Mouse (Mus musculus) lung, embryonic 16.5 days (tissue): ENCODE measurements around the gene Crygs. TPM values are rescaled to one million over a fixed set of nuclear protein-coding genes. Genes with fewer than 3 reads are reported as not detected.
"Not testable (repeated sequence)": the region's sequence is repeated elsewhere in the genome, so short reads cannot be mapped to it uniquely, and the experiment has no call there.

Experiments
- ATAC-seq: fragments of 200-750 bp; cut with Nextera tagmentation; 2 replicates; pipeline ENCODE4 v1.8.0; 2017; ENCODE audit warnings: low read depth, mild to moderate bottlenecking, moderate library complexity
- H3K27ac ChIP-seq: fragments of 300-500 bp; sonication (generic); 2 replicates; pipeline ENCODE4 v1.5.1; 2014; ENCODE audit warnings: mild to moderate bottlenecking, control low read depth, low read length
- H3K27me3 ChIP-seq: fragments of 300-500 bp; sonication (generic); 2 replicates; pipeline ENCODE4 v1.6.1; 2014; ENCODE audit warnings: low read depth, low read length, mixed read lengths; ENCODE audit not compliant: control insufficient read depth, insufficient read depth
- H3K36me3 ChIP-seq: fragments of 300-500 bp; sonication (generic); 2 replicates; pipeline ENCODE4 v1.6.1; 2014; ENCODE audit warnings: low read length; ENCODE audit not compliant: control insufficient read depth, insufficient read depth
- H3K4me1 ChIP-seq: fragments of 300-500 bp; sonication (generic); replicated peaks from 2 replicates; pipeline ENCODE4 v1.6.1; 2014; ENCODE audit warnings: low read length, mixed read lengths; ENCODE audit not compliant: control insufficient read depth, insufficient read depth
- H3K4me2 ChIP-seq: fragments of 300-500 bp; sonication (generic); 2 replicates; pipeline ENCODE4 v1.6.1; 2014; ENCODE audit warnings: low read depth, low read length, control low read depth
- H3K4me3 ChIP-seq: fragments of 300-500 bp; sonication (generic); 2 replicates; pipeline ENCODE4 v1.5.1; 2014; ENCODE audit warnings: mild to moderate bottlenecking, low read length, control low read depth
- H3K9ac ChIP-seq: fragments of 300-500 bp; sonication (generic); 2 replicates; pipeline ENCODE4 v1.6.1; 2014; ENCODE audit warnings: low read length, control low read depth
- H3K9me3 ChIP-seq: fragments of 300-500 bp; sonication (generic); 2 replicates; pipeline ENCODE4 v1.6.1; 2016; ENCODE audit warnings: low read length; ENCODE audit not compliant: control insufficient read depth
- WGBS: fragments of 180-500 bp; shearing (Covaris S2); extraction: QIAGEN DNeasy Blood & Tissue Kit; methylation state at CpG from one replicate; pipeline ENCODE4 v1.1.7; 2014; 5-methylcytosine and 5-hydroxymethylcytosine counted together
- polyA plus RNA-seq: library from polyadenylated mRNA; unstranded; fragments of >200 nt; fragmentation: Nextera tagmentation; extraction: Ambion mirVana; gene quantifications from 2 replicates; pipeline ENCODE4 v1.2.1, GENCODE M21; 2015

Crygs gene
- polyA plus RNA-seq, 1 experiment from 2014 or later = not detected

GRCm38 (mm10) chr16:22797521-22797920, 13.9 kb downstream of the Crygs start:
- Histone ChIP-seq H3K4me1 (peaks cover 6% of the 10 kb centered on the region; the same call in 1 of the 2 replicates), H3K4me2 (no peak overlapping the region), H3K36me3 (no peaks in the 10 kb centered on the region), H3K4me3 (no peak overlapping the region), H3K27me3 (no peaks in the 10 kb centered on the region), H3K27ac (no peak overlapping the region), H3K9ac (no peak overlapping the region), H3K9me3 (no peaks in the 10 kb centered on the region)
- WGBS = 72% methylated on average over 5 of the region's 5 CpGs
- no peak for ATAC-seq

DNA sequence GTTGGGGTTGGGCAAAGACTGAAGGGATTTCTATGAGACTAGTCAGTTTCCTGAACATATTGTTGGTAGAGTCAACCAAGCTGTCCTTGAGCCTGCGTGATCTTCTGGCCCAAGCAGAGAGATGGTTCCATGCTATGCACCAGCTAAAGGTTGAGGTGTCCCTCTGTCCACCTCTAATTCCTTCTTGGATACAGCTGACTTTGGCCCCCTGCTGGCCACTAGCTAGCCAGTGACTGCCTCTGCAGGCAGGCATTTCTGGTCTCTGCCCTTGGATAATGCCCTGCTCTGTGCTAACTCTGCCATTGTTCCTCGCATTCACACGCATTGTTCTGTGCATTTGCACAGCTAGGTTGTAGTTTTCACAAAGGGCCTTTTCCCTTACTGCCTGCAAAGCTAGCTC, 15.9 kb downstream of the Crygs start:
- H3K36me3 ChIP-seq = no peaks in the 10 kb centered on the region
- H3K27ac ChIP-seq = no peak overlapping the region
- no peaks in the 10 kb centered on the region for H3K27me3 ChIP-seq
- H3K9me3 ChIP-seq = no peaks in the 10 kb centered on the region
- no peak overlapping the region for H3K9ac ChIP-seq
- no peak overlapping the region for H3K4me2 ChIP-seq
- ATAC-seq = no peak
- 83% methylated on average over 3 of the region's 3 CpGs for WGBS
- no peak overlapping the region for H3K4me3 ChIP-seq
- peaks cover 6% of the 10 kb centered on the region; the same call in 1 of the 2 replicates for H3K4me1 ChIP-seq

DNA sequence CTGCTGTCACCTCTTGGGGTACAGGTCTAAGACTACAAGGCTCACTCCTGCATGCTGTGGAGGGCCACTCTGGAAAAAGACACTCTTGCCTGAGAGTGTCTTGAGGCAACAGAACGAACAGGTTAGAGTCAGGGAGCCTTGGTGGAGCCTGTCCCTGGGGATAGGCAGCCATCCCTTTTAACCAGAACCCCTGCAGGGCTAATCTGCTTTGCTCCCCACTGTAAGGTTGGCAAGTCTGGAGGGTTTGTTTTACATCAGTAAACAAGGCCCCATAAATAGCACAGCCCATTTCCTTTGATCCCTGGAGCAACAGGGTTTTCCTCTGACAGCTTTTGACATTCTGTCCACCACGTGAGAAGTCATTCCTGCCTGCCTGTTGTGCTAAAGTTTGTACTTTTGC, 20.1 kb downstream of the Crygs start:
- no peak overlapping the region for H3K27ac ChIP-seq
- no peak overlapping the region for H3K4me2 ChIP-seq
- no peak overlapping the region for H3K4me3 ChIP-seq
- H3K27me3 ChIP-seq = no peaks in the 10 kb centered on the region
- H3K9ac ChIP-seq = no peak overlapping the region
- H3K4me1 ChIP-seq = peaks cover 5% of the 10 kb centered on the region
- H3K36me3 ChIP-seq = no peaks in the 10 kb centered on the region
- no peak for ATAC-seq
- H3K9me3 ChIP-seq = no peaks in the 10 kb centered on the region
- 23% methylated on average over 2 of the region's 2 CpGs for WGBS

GRCm38 (mm10) chr16:22789908-22790367, 21.4 kb downstream of the Crygs start:
- H3K4me3 ChIP-seq = no peak overlapping the region
- ATAC-seq = peak; percentile 34; the same call in 1 of the 2 replicates

DNA sequence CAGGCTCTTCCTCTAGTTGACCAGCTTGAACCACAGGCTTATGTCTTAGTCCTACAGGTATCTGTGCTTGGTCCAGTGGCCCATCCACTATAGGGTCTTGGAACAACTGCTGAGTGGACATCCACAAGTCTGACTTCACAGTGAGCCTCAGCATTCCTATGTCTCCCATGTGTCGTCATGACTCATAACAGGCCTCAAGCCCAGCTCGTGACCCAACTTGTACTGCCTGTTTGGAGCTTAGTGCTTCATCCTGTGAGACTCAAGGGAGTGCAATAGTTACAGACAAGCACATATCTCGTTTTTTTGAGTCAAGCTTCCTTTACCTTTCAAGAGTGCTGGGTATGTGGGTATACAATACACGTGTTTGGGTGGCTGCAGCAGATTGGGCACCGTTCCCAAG, 28.7 kb downstream of the Crygs start:
- Histone ChIP-seq H3K9ac (no peak overlapping the region), H3K4me1 (no peaks in the 10 kb centered on the region), H3K27me3 (no peaks in the 10 kb centered on the region), H3K27ac (no peak overlapping the region), H3K4me2 (no peak overlapping the region), H3K4me3 (no peak overlapping the region), H3K36me3 (no peaks in the 10 kb centered on the region), H3K9me3 (no peaks in the 10 kb centered on the region)
- no peak for ATAC-seq
- 71% methylated on average over 5 of the region's 5 CpGs for WGBS

More at GRCm38 (mm10) chr16:22789908-22790367, 21.4 kb downstream of the Crygs start:
- no peaks in the 10 kb centered on the region for H3K9me3 ChIP-seq
- H3K4me2 ChIP-seq = no peak overlapping the region
- H3K9ac ChIP-seq = no peak overlapping the region
- H3K4me1 ChIP-seq = peaks cover 5% of the 10 kb centered on the region
- no peak overlapping the region for H3K27ac ChIP-seq
- no peaks in the 10 kb centered on the region for H3K36me3 ChIP-seq
- H3K27me3 ChIP-seq = no peaks in the 10 kb centered on the region
- WGBS = 28% methylated on average over 10 of the region's 10 CpGs

- Histone ChIP-seq H3K27ac (no peak overlapping the region), H3K4me1 (no peaks in the 10 kb centered on the region), H3K4me3 (no peak overlapping the region), H3K4me2 (no peak overlapping the region), H3K27me3 (no peaks in the 10 kb centered on the region), H3K9me3 (no peaks in the 10 kb centered on the region), H3K9ac (no peak overlapping the region), H3K36me3 (no peaks in the 10 kb centered on the region)
- WGBS = 82% methylated on average over 3 of the region's 3 CpGs
- ATAC-seq = no peak
These were observed 32.0 kb downstream of the Crygs start for GRCm38 (mm10) chr16:22779228-22779835.

DNA sequence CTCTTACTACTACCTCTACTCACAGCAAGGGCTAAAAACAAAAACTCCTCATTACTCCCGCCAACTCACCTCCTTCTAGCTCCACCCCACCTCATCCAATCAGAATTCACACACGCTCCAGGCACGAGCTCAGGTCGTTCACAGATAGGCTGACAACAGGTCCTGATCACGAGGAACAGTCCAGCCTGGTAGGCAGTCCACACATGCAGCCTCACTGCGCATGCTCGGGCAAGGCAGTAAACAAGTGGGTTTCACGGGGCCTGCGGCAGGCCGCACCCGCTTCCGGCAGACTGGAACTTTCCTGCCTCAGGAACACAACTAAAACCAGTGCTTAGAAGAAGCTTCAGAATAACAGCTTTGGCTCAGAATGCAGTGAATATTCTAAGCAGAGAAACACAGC, 33.1 kb downstream of the Crygs start:
- not testable (repeated sequence) for H3K27ac ChIP-seq, H3K4me1 ChIP-seq, H3K9me3 ChIP-seq, H3K4me2 ChIP-seq, H3K36me3 ChIP-seq, H3K9ac ChIP-seq, H3K27me3 ChIP-seq, H3K4me3 ChIP-seq, ATAC-seq
- 85% methylated on average over 12 of the region's 12 CpGs for whole genome bisulfite sequencing

GRCm38 (mm10) chr16:22775471-22775985, 35.8 kb downstream of the Crygs start:
- Histone ChIP-seq H3K9me3 (no peaks in the 10 kb centered on the region), H3K27me3 (no peaks in the 10 kb centered on the region), H3K4me1 (no peaks in the 10 kb centered on the region), H3K36me3 (no peaks in the 10 kb centered on the region), H3K4me3 (no peak overlapping the region), H3K27ac (no peak overlapping the region), H3K4me2 (no peak overlapping the region), H3K9ac (no peak overlapping the region)
- ATAC-seq = no peak
- 70% methylated on average over 5 of the region's 5 CpGs for WGBS

DNA sequence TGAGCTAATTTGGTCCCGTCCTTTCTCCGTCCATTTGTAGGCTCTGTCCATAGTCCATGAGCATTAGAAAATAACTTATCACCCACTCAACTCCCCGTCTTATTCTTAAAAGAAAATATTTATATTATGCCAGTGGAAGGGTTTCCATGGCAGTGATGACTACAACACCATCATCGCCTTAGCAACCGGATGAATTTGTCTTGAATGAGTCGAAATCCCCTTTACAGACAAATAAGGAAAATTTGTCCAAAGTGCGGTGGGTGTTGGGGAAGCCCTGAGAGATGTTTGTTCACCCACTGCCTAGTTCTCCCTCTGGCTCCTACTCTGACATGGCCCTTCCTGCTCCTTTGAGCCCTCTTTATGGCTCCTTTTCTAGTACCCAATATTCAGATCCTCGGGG, 42.7 kb downstream of the Crygs start:
- no peak overlapping the region for H3K27ac ChIP-seq
- no peak overlapping the region for H3K9ac ChIP-seq
- H3K4me1 ChIP-seq = no peaks in the 10 kb centered on the region
- H3K27me3 ChIP-seq = no peaks in the 10 kb centered on the region
- H3K36me3 ChIP-seq = no peaks in the 10 kb centered on the region
- ATAC-seq = no peak
- WGBS = 58% methylated on average over 8 of the region's 8 CpGs
- H3K4me3 ChIP-seq = no peak overlapping the region
- no peak overlapping the region for H3K4me2 ChIP-seq
- H3K9me3 ChIP-seq = no peaks in the 10 kb centered on the region
